Comparison of ENCODE assay signal across 13 mouse cellular contexts in the genomic region with DNA sequence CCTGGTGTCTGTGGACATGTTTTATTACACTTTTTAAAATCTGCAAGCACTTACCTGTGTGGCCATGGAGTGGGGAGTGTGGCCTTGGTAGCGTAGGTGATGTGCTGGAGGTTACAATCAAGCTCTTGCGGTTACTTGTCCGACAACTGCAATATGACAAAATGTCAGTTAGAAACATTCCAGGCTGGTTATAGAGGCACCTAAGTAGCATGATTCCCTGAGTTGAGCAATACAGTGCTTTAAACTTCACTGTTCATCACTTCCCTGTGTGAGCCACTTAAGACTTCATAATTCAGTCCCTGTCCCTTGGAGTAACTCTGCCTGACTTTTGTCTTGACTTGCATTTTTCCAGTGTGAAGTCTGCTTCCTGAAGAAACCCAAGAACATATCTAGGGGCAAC.
"Had no signal": no experiment of that assay in that cellular context is flagged by ENCODE, and none has a peak within 500 bp of the region (broad histone marks: within the 10 kb centered on the region; RNA-seq: fewer than 3 reads in every experiment).

No protein-coding gene starts in this region.

- H3K9me3 ChIP-seq: lung, embryonic 15.5 days; megakaryocyte, embryonic 14.5 days; midbrain, embryonic 13.5 days; midbrain, embryonic 15.5 days; neural tube, embryonic 12.5 days had no signal

- H3K4me3 ChIP-seq: lung, embryonic 15.5 days; megakaryocyte, embryonic 14.5 days; midbrain, embryonic 13.5 days; midbrain, embryonic 15.5 days; neural tube, embryonic 12.5 days had no signal

- H3K27me3 ChIP-seq: lung, embryonic 15.5 days; megakaryocyte, embryonic 14.5 days; midbrain, embryonic 13.5 days; midbrain, embryonic 15.5 days; neural tube, embryonic 12.5 days had no signal

- H3K27ac ChIP-seq: lung, embryonic 15.5 days; macrophage; midbrain, embryonic 13.5 days; midbrain, embryonic 15.5 days; neural tube, embryonic 12.5 days had no signal

- H3K4me1 ChIP-seq: lung, embryonic 15.5 days; midbrain, embryonic 13.5 days; midbrain, embryonic 15.5 days; neural tube, embryonic 12.5 days had no signal

- H3K36me3 ChIP-seq: lung, embryonic 15.5 days; neural tube, embryonic 12.5 days had no signal

- H3K4me2 ChIP-seq: lung, embryonic 15.5 days; midbrain, embryonic 11.5 days; midbrain, embryonic 13.5 days; midbrain, embryonic 15.5 days; neural tube, embryonic 12.5 days had no signal

- ATAC-seq: midbrain, embryonic 13.5 days; midbrain, embryonic 15.5 days had no signal

- H3K9ac ChIP-seq: lung, embryonic 15.5 days; midbrain, embryonic 13.5 days; midbrain, embryonic 15.5 days; neural tube, embryonic 12.5 days had no signal

- DNase-seq: lung, adult 2 months; right cerebral cortex, postnatal 14 days; spleen, adult 18-20 months; thymus, adult 18-20 months; thymus, postnatal 14 days; thymus, postnatal 36 days had no signal
